Mouse (Mus musculus): ENCODE data around the gene Dok5. TPM values are rescaled to one million over a fixed set of nuclear protein-coding genes. Genes with fewer than 3 reads are reported as not detected.

Dok5 gene
- polyA plus RNA-seq, 1 experiment from 2014 or later = not detected

Other genes with a start within 250 kb of the Dok5 start
- 19.9 to 31.0 TPM (median 20.7 TPM) in 3 replicates for gene Pfdn4, start 235.4 kb upstream of the Dok5 start, polyA plus RNA-seq (2018)
- gene Cyp24a1, start 234.7 kb upstream of the Dok5 start, polyA plus RNA-seq (2018) = not detected in 3 replicates
- gene 4930470P17Rik, start 129.8 kb upstream of the Dok5 start, polyA plus RNA-seq (2018) = not detected in 3 replicates